Mouse (Mus musculus): ENCODE measurements around the gene Sult6b1. TPM values are rescaled to one million over a fixed set of nuclear protein-coding genes. Genes with fewer than 3 reads are reported as not detected.

Sult6b1 gene
- polyA plus RNA-seq, 1 experiment from 2014 or later = not detected

DNA sequence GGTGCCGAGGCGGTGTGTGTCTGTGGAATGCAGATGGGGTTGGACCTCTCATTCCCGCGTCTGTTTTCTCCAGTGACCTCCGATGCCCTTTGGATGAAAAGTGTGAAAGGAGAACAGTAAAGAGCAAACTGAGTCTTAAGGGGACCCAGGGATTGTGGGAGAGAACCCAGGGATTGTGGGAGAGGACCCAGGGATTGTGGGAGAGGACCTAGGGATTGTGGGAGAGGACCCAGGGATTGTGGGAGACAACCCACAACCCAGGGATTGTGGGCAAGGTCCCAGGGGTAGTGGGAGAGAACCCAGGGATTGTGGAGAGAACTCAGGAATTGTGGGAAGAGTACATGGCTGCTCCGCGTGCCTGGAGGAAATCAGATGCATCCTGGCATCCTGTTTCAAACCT is 11.8 kb downstream of the Sult6b1 start:
- Histone ChIP-seq H3K9ac (ENCODE audit: low read length) (no peak overlapping the region), H3K4me3 (ENCODE audit: low read depth, low read length) (no peak overlapping the region), H3K4me1 (ENCODE audit: control insufficient read depth, insufficient read depth, low read length) (no peaks in the 10 kb centered on the region), H3K36me3 (ENCODE audit: control insufficient read depth, insufficient read depth, low read length) (no peaks in the 10 kb centered on the region), H3K4me2 (no peak overlapping the region), H3K9me3 (ENCODE audit: control insufficient read depth, low read length) (no peaks in the 10 kb centered on the region), H3K27ac (ENCODE audit: low read depth, low read length) (no peak overlapping the region), H3K27me3 (ENCODE audit: control insufficient read depth, insufficient read depth, low read length) (no peaks in the 10 kb centered on the region)
- ATAC-seq (ENCODE audit: low FRiP score) (no peak), DNase-seq (ENCODE audit: low spot score, missing footprints) (no peak)
- WGBS = 86% methylated on average over 7 of the region's 7 CpGs

DNA sequence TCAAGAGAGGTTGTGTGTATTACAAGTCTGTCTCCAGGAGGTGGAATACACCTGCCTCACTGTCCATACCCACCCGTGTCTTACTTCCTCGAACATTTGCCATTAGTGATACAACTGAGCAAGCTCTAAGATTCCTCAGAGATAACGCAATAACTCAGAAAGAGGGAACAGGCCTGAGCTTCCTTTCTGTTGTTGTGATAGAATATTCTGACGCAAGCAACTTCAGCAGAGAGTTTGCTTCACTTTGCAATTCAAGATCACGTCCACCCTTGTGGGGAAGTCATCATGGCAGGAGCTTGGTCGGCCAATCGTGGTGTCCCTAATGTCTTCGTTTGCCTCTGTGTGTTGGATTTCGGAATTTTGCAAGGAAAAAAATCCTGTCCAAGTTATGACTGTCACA is 15.8 kb downstream of the Sult6b1 start:
- Histone ChIP-seq H3K36me3 (ENCODE audit: control insufficient read depth, insufficient read depth, low read length) (no peaks in the 10 kb centered on the region), H3K27me3 (ENCODE audit: control insufficient read depth, insufficient read depth, low read length) (no peaks in the 10 kb centered on the region), H3K4me1 (ENCODE audit: control insufficient read depth, insufficient read depth, low read length) (no peaks in the 10 kb centered on the region), H3K9me3 (ENCODE audit: control insufficient read depth, low read length) (no peaks in the 10 kb centered on the region), H3K4me3 (ENCODE audit: low read depth, low read length) (no peak overlapping the region), H3K9ac (ENCODE audit: low read length) (no peak overlapping the region), H3K27ac (ENCODE audit: low read depth, low read length) (no peak overlapping the region), H3K4me2 (no peak overlapping the region)
- DNase-seq (ENCODE audit: low spot score, missing footprints) (no peak), ATAC-seq (ENCODE audit: low FRiP score) (no peak)
- 85% methylated on average over 9 of the region's 9 CpGs for WGBS

DNA sequence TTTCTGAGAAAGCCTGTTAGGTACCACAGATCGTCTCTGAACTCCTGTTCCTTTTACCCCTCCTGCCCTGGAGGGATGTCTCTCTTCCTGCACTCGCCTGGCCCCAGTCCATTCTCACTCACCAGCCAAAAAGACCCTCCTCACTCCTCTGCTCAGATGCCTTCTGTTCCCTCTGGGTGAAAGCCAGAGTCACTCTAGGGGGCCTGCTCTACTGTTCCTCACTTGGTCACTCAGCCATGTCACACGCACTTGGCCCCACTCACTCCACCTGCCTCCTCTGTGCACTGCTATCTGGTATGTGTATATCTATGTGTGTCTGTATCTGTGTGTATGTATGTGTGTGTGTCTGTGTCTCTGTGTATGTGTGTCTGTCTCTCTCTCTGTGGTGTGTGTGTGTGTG is 17.6 kb downstream of the Sult6b1 start:
- Histone ChIP-seq H3K36me3 (ENCODE audit: control insufficient read depth, insufficient read depth, low read length) (no peaks in the 10 kb centered on the region), H3K9ac (ENCODE audit: low read length) (no peak overlapping the region), H3K9me3 (ENCODE audit: control insufficient read depth, low read length) (no peaks in the 10 kb centered on the region; the same call in 1 of the 2 replicates), H3K4me3 (ENCODE audit: low read depth, low read length) (no peak overlapping the region), H3K4me1 (ENCODE audit: control insufficient read depth, insufficient read depth, low read length) (no peaks in the 10 kb centered on the region), H3K4me2 (no peak overlapping the region), H3K27ac (ENCODE audit: low read depth, low read length) (no peak overlapping the region), H3K27me3 (ENCODE audit: control insufficient read depth, insufficient read depth, low read length) (no peaks in the 10 kb centered on the region)
- ATAC-seq (ENCODE audit: low FRiP score) (no peak), DNase-seq (ENCODE audit: low spot score, missing footprints) (no peak)
- 63% methylated on average over 3 of the region's 3 CpGs for WGBS

DNA sequence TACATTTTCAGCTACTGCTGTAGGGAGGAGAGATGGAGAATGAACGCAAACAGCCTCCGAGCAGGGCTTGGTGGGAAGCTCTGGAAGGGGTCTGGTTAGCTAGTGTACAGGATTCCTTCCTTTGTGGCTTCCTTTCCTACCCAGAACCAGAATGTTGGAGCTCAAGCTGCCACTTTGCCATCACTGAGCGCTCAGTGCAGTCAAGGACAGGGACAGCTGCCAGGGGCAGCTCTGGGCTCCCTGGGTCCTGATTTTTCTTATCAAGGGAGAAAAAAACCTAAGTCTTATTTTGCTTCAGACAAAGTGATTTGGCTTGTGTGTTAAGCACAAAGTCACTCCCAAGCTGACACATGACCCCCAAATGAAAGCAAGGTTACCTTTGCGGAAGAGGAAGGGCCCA is 18.2 kb downstream of the Sult6b1 start:
- H3K36me3 ChIP-seq (ENCODE audit: control insufficient read depth, insufficient read depth, low read length) = no peaks in the 10 kb centered on the region
- no peak overlapping the region for H3K4me2 ChIP-seq
- H3K27ac ChIP-seq (ENCODE audit: low read depth, low read length) = no peak overlapping the region
- DNase-seq (ENCODE audit: low spot score, missing footprints) = no peak
- no peaks in the 10 kb centered on the region for H3K4me1 ChIP-seq (ENCODE audit: control insufficient read depth, insufficient read depth, low read length)
- 92% methylated on average over 4 of the region's 4 CpGs for WGBS
- no peak overlapping the region for H3K9ac ChIP-seq (ENCODE audit: low read length)
- ATAC-seq (ENCODE audit: low FRiP score) = no peak
- H3K4me3 ChIP-seq (ENCODE audit: low read depth, low read length) = no peak overlapping the region
- no peaks in the 10 kb centered on the region for H3K27me3 ChIP-seq (ENCODE audit: control insufficient read depth, insufficient read depth, low read length)
- no peaks in the 10 kb centered on the region; the same call in 1 of the 2 replicates for H3K9me3 ChIP-seq (ENCODE audit: control insufficient read depth, low read length)

DNA sequence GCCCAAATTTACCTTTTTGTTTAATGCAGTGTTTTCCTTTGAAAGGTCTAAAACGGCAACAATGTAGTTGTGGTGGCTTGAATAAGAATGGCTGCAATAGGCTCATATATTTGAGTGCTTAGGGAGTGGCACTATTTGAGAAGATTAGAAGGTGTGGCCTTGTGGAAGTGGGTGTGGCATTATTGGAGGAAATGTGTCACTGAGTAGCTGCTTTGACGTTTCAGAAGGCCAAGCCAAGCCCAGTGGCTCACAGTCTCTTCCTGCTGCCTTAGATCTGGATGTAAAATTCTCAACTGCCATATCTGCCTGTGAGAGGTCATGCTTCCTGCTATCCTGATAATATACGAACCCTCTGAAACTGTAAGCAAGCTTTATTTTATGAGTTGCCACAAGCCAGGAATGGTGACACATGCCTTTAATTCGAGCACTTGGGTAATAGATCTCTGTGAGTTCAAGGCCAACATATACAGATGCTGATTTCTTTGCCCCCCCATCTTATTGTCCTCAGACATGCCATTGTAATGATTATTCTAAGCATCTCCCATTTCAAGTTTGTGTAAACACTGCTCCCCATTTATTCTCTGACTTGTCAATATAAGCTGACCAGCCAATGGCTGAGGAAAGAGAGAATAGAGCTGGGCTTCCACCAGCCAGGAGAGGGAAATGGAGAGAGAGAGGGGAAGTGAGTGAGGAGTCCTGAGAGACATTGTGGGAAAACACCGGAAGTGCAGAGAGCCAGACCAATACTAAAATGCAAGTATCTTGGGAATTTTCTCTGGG is 21.3 kb downstream of the Sult6b1 start:
- 86% methylated on average over 5 of the region's 5 CpGs for WGBS

DNA sequence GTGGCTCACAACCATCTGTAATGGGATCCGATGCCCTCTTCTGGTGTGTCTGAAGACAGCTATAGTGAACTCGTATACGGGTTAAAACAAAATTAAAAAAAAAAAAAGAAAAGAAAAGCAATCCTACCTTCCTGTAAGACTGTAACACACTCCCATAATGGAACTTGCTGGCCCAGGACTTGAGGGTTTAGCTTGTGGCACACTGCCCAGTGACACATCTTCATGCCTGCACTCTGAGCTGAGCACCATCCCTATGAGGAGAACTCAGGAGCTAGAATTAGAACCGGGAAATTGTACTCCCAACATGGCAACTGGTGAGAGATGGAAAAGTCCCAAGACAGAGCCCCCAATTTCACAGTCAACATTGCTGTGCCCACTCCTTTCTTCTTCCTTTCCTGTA is 23.5 kb downstream of the Sult6b1 start:
- 82% methylated on average over 4 of the region's 4 CpGs for WGBS
- H3K27me3 ChIP-seq (ENCODE audit: control insufficient read depth, insufficient read depth, low read length) = no peaks in the 10 kb centered on the region
- H3K4me2 ChIP-seq = no peak overlapping the region
- no peak overlapping the region for H3K27ac ChIP-seq (ENCODE audit: low read depth, low read length)
- no peaks in the 10 kb centered on the region for H3K4me1 ChIP-seq (ENCODE audit: control insufficient read depth, insufficient read depth, low read length)
- ATAC-seq (ENCODE audit: low FRiP score) (no peak), DNase-seq (ENCODE audit: low spot score, missing footprints) (no peak)
- no peak overlapping the region for H3K9ac ChIP-seq (ENCODE audit: low read length)
- no peaks in the 10 kb centered on the region; the same call in 1 of the 2 replicates for H3K9me3 ChIP-seq (ENCODE audit: control insufficient read depth, low read length)
- no peak overlapping the region for H3K4me3 ChIP-seq (ENCODE audit: low read depth, low read length)
- no peaks in the 10 kb centered on the region for H3K36me3 ChIP-seq (ENCODE audit: control insufficient read depth, insufficient read depth, low read length)

More for the DNA sequence above, 21.3 kb downstream of the Sult6b1 start:
- Histone ChIP-seq H3K4me1 (ENCODE audit: control insufficient read depth, insufficient read depth, low read length) (no peaks in the 10 kb centered on the region), H3K27me3 (ENCODE audit: control insufficient read depth, insufficient read depth, low read length) (no peaks in the 10 kb centered on the region), H3K9me3 (ENCODE audit: control insufficient read depth, low read length) (no peaks in the 10 kb centered on the region; the same call in 1 of the 2 replicates), H3K9ac (ENCODE audit: low read length) (no peak overlapping the region), H3K36me3 (ENCODE audit: control insufficient read depth, insufficient read depth, low read length) (no peaks in the 10 kb centered on the region), H3K4me3 (ENCODE audit: low read depth, low read length) (no peak overlapping the region), H3K4me2 (no peak overlapping the region), H3K27ac (ENCODE audit: low read depth, low read length) (no peak overlapping the region)
- ATAC-seq (ENCODE audit: low FRiP score) (no peak), DNase-seq (ENCODE audit: low spot score, missing footprints) (no peak)

DNA sequence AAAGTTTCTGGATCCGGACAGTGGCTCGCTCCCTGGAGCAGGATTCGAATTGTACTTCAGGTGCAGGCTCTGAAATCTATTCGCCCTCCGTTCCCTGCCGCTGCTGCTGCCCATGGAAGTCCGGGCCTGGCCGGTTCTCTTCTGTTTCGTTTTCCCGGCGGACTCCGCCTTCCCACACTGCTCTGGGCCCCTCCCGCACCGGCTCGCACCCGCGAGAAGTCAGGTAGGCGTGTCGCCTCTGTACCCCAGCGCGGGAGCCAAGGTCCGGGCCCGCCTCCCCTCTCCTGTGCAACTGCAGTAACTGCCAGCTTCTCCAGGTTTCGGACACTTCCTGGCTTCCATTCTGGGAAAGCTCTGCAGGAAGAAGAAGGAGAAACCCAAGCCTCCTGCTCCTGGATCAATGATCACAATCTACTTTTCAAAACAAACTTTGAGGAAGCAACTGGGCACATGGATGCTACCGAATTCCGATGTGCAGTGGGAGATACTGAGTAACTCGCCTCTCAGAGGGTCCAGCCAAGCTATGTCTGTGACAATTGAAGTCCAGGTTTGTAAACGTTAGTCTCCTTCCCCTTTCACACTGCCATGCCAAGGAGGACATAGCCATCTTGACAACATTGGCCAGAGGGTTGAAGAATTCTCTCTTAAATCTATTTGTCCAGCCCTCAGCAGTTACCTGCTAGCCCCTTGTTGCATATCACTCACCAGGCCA is 24.2 kb downstream of the Sult6b1 start, which contains the start of gene Eif2ak2:
Eif2ak2 (minus strand) TSS at position 173 of the 712 bp plus-strand sequence.
- no peaks in the 10 kb centered on the region; the same call in 1 of the 2 replicates for H3K9me3 ChIP-seq (ENCODE audit: control insufficient read depth, low read length)
- peak within 1 kb of the TSS; percentile 43 for H3K4me3 ChIP-seq (ENCODE audit: low read depth, low read length)
- no peak within 1 kb of the TSS for H3K27ac ChIP-seq (ENCODE audit: low read depth, low read length)
- peak; percentile 95 for DNase-seq (ENCODE audit: low spot score, missing footprints)
- H3K27me3 ChIP-seq (ENCODE audit: control insufficient read depth, insufficient read depth, low read length) = no peaks in the 10 kb centered on the region
- ATAC-seq (ENCODE audit: low FRiP score) = peak; percentile 94
- peak within 1 kb of the TSS; percentile 71 for H3K4me2 ChIP-seq
- 3% methylated on average over 28 of the region's 28 CpGs for WGBS
- H3K36me3 ChIP-seq (ENCODE audit: control insufficient read depth, insufficient read depth, low read length) = no peaks in the 10 kb centered on the region
- H3K9ac ChIP-seq (ENCODE audit: low read length) = peak within 1 kb of the TSS; percentile 68
- no peaks in the 10 kb centered on the region for H3K4me1 ChIP-seq (ENCODE audit: control insufficient read depth, insufficient read depth, low read length)

DNA sequence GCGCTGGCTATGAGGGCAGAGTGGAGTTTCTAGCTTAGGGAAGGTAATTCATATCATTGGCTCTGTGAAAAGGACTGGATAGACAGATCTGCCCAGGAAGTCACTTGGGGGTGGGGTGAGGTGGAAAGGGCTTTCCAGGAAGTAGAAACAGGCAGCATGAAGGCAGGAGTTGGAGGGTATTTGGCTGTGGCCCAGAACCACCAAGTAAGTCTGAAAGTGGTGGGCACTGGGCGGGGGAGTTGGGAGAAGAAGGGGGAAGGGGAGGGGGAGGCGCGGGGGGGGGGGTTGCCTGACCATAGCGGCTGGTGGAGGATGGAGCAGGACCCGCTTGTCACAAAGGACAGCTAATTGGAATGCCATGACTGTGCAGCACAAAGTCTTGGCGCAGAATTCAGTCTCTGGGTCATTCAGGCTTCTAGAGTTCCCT is 24.9 kb downstream of the Sult6b1 start:
- Histone ChIP-seq H3K4me2 (peak overlapping the region; percentile 71), H3K4me1 (ENCODE audit: control insufficient read depth, insufficient read depth, low read length) (no peaks in the 10 kb centered on the region), H3K4me3 (ENCODE audit: low read depth, low read length) (peak overlapping the region; percentile 43), H3K27me3 (ENCODE audit: control insufficient read depth, insufficient read depth, low read length) (no peaks in the 10 kb centered on the region), H3K36me3 (ENCODE audit: control insufficient read depth, insufficient read depth, low read length) (no peaks in the 10 kb centered on the region), H3K9ac (ENCODE audit: low read length) (peak overlapping the region; percentile 68), H3K27ac (ENCODE audit: low read depth, low read length) (no peak overlapping the region), H3K9me3 (ENCODE audit: control insufficient read depth, low read length) (no peaks in the 10 kb centered on the region; the same call in 1 of the 2 replicates)
- peak; percentile 75 for ATAC-seq (ENCODE audit: low FRiP score)
- peak; percentile 89 for DNase-seq (ENCODE audit: low spot score, missing footprints)
- 11% methylated on average over 7 of the region's 7 CpGs for whole genome bisulfite sequencing

DNA sequence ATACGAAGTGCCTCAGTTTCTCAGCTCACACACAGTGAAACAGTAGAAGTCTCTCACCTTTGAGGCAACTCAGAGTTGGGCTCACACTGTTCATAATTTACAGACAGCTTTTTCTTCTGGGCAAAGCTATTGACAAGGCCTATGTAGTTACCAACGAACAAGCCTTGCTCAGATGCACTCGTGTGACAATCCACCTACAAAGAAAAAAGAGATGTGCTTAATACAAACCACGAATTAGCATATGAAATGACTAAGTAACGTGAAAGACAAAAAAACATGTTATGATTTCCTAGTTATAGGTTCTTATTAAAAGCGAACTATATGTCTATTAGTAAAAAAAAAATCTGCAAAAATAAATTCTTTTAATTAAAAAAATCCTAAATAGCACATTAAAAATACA is 32.9 kb downstream of the Sult6b1 start:
- H3K36me3 ChIP-seq (ENCODE audit: control insufficient read depth, insufficient read depth, low read length) = no peaks in the 10 kb centered on the region
- H3K9me3 ChIP-seq (ENCODE audit: control insufficient read depth, low read length) = no peaks in the 10 kb centered on the region
- no peak overlapping the region for H3K27ac ChIP-seq (ENCODE audit: low read depth, low read length)
- WGBS = 88% methylated on average over 6 of the region's 6 CpGs
- no peak overlapping the region for H3K4me2 ChIP-seq
- no peaks in the 10 kb centered on the region for H3K4me1 ChIP-seq (ENCODE audit: control insufficient read depth, insufficient read depth, low read length)
- H3K27me3 ChIP-seq (ENCODE audit: control insufficient read depth, insufficient read depth, low read length) = no peaks in the 10 kb centered on the region
- ATAC-seq (ENCODE audit: low FRiP score) (no peak), DNase-seq (ENCODE audit: low spot score, missing footprints) (no peak)
- H3K9ac ChIP-seq (ENCODE audit: low read length) = no peak overlapping the region
- no peak overlapping the region for H3K4me3 ChIP-seq (ENCODE audit: low read depth, low read length)

All from midbrain, embryonic 11.5 days (tissue).